Mouse (Mus musculus): Measurements from ENCODE around the gene Brinp3. TPM values are rescaled to one million over a fixed set of nuclear protein-coding genes. Genes with fewer than 3 reads are reported as not detected.

Brinp3 gene
- 0.11 TPM in 1 of 2 replicates, not detected in the other for polyA plus RNA-seq (2014; fragmentation: Nextera tagmentation; extraction: Ambion mirVana)

DNA sequence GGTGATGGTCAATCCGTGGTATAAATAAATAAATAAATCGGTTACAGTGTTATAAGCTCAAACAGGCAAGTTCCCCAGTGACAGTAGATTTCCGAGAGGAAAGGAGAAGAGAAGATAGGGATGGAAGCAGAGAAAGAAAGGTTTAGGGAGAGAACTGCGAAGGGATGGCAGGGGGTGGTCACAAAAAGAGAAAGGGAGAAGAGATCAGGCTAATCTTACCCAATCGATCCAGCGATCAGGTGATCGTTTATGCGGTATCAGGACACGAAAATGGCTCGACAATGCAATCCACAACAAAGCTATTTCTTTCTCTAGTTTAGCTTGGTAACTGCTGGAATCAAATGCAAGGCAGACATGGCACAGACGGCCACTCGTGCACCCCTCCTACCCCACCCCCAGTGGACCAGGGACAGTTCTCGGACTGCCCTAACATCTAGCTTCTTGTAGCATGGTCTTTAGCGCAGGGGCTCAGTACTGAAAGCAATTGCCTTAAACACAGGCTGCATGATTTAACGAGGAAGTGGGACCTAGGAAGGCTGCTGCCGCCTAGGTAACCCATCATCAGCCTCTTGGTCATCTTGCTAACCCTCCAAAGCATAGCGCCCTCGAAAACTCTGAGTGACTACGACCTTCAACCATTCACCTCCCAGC, at the start of gene Brinp3:
Gene Brinp3 (plus strand): TSS at position 80 of the 651 bp plus-strand sequence.
- Histone ChIP-seq H3K4me3 (ENCODE audit: control insufficient read depth in 1 of 2, insufficient read depth in 1 of 2, low read depth in 1 of 2, low read length in 2 of 2) (peak within 1 kb of the TSS; percentile 28 to 33), H3K9me3 (ENCODE audit: control insufficient read depth, low read length) (no peaks in the 10 kb centered on the region), H3K4me2 (ENCODE audit: low read length) (peak within 1 kb of the TSS; percentile 73), H3K4me1 (ENCODE audit: control insufficient read depth in 2 of 2, insufficient read depth in 2 of 2, low read length in 2 of 2) (peaks cover 0 to 5% of the 10 kb centered on the region in 2 experiments; a peak in 1 of 4 replicates), H3K27ac (replicated peaks in 1 of 2; ENCODE audit: control insufficient read depth in 1 of 2, insufficient read depth in 1 of 2, low read depth in 2 of 2, low read length in 2 of 2) (no peak within 1 kb of the TSS), H3K36me3 (ENCODE audit: control insufficient read depth, insufficient read depth, low read length) (no peaks in the 10 kb centered on the region), H3K9ac (ENCODE audit: low read length) (peak within 1 kb of the TSS; percentile 34), H3K27me3 (ENCODE audit: control insufficient read depth, insufficient read depth, low read length) (peaks cover 31% of the 10 kb centered on the region)
- 2% methylated on average over 19 of the region's 19 CpGs for WGBS
- no peak for ATAC-seq (ENCODE audit: insufficient number of reproducible peaks, insufficient read depth, low FRiP score, low read depth)

DNA sequence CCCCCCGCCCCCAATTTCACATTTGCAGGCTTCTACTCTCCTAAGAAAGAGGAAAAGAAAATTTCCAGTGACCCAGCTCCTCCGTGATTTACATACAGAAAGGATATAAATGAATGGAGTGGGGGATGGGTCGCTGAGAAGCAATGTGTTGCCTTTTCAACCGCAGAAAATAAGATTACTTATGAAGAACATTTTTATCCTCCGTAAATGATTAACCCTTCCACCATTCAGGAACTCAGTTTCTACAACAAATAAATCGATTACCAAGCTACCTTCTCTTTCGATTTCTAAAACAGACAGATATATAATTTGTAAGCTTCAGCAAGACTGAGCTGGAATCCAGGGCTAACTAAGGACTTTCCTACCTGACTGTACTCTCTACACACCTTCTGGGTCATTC, 339 bp upstream of the Brinp3 start:
- Histone ChIP-seq H3K9ac (ENCODE audit: low read length) (peak overlapping the region; percentile 34; the same call in 1 of the 2 replicates), H3K4me2 (ENCODE audit: low read length) (peak overlapping the region; percentile 73), H3K27me3 (ENCODE audit: control insufficient read depth, insufficient read depth, low read length) (peaks cover 31% of the 10 kb centered on the region), H3K4me3 (ENCODE audit: control insufficient read depth in 1 of 2, insufficient read depth in 1 of 2, low read depth in 1 of 2, low read length in 2 of 2) (peak overlapping the region in 1 of 2 experiments; percentile 33; a peak in 2 of 4 replicates), H3K9me3 (ENCODE audit: control insufficient read depth, low read length) (no peaks in the 10 kb centered on the region), H3K4me1 (ENCODE audit: control insufficient read depth in 2 of 2, insufficient read depth in 2 of 2, low read length in 2 of 2) (peaks cover 0 to 5% of the 10 kb centered on the region in 2 experiments; a peak in 1 of 4 replicates), H3K36me3 (ENCODE audit: control insufficient read depth, insufficient read depth, low read length) (no peaks in the 10 kb centered on the region), H3K27ac (replicated peaks in 1 of 2; ENCODE audit: control insufficient read depth in 1 of 2, insufficient read depth in 1 of 2, low read depth in 2 of 2, low read length in 2 of 2) (no peak overlapping the region)
- 20% methylated on average over 7 of the region's 7 CpGs for WGBS
- no peak for ATAC-seq (ENCODE audit: insufficient number of reproducible peaks, insufficient read depth, low FRiP score, low read depth)

GRCm38 (mm10) chr1:146495386-146495785, 826 bp downstream of the Brinp3 start:
- H3K27ac ChIP-seq (replicated peaks in 1 of 2; ENCODE audit: control insufficient read depth in 1 of 2, insufficient read depth in 1 of 2, low read depth in 2 of 2, low read length in 2 of 2): no peak overlapping the region
- H3K4me1 ChIP-seq (ENCODE audit: control insufficient read depth in 2 of 2, insufficient read depth in 2 of 2, low read length in 2 of 2): peaks cover 0 to 5% of the 10 kb centered on the region in 2 experiments; a peak in 1 of 4 replicates
- no peaks in the 10 kb centered on the region for H3K36me3 ChIP-seq (ENCODE audit: control insufficient read depth, insufficient read depth, low read length)
- H3K4me3 ChIP-seq (ENCODE audit: control insufficient read depth in 1 of 2, insufficient read depth in 1 of 2, low read depth in 1 of 2, low read length in 2 of 2): peak overlapping the region in 1 of 2 experiments; percentile 33; a peak in 1 of 4 replicates
- no peaks in the 10 kb centered on the region for H3K9me3 ChIP-seq (ENCODE audit: control insufficient read depth, low read length)
- no peak for ATAC-seq (ENCODE audit: insufficient number of reproducible peaks, insufficient read depth, low FRiP score, low read depth)
- peaks cover 31% of the 10 kb centered on the region for H3K27me3 ChIP-seq (ENCODE audit: control insufficient read depth, insufficient read depth, low read length)
- peak overlapping the region; percentile 73 for H3K4me2 ChIP-seq (ENCODE audit: low read length)
- WGBS: 5% methylated on average over 3 of the region's 3 CpGs
- no peak overlapping the region for H3K9ac ChIP-seq (ENCODE audit: low read length)

GRCm38 (mm10) chr1:146497381-146498081, 3.0 kb downstream of the Brinp3 start:
- Histone ChIP-seq H3K27ac (replicated peaks in 1 of 2; ENCODE audit: control insufficient read depth in 1 of 2, insufficient read depth in 1 of 2, low read depth in 2 of 2, low read length in 2 of 2) (no peak overlapping the region), H3K27me3 (ENCODE audit: control insufficient read depth, insufficient read depth, low read length) (peaks cover 31% of the 10 kb centered on the region), H3K4me2 (ENCODE audit: low read length) (peak overlapping the region; percentile 93), H3K4me1 (ENCODE audit: control insufficient read depth in 2 of 2, insufficient read depth in 2 of 2, low read length in 2 of 2) (peaks cover 0 to 5% of the 10 kb centered on the region in 2 experiments; a peak in 1 of 4 replicates), H3K9ac (ENCODE audit: low read length) (peak overlapping the region; percentile 48), H3K4me3 (ENCODE audit: control insufficient read depth in 1 of 2, insufficient read depth in 1 of 2, low read depth in 1 of 2, low read length in 2 of 2) (peak overlapping the region; percentile 47 to 51), H3K36me3 (ENCODE audit: control insufficient read depth, insufficient read depth, low read length) (no peaks in the 10 kb centered on the region), H3K9me3 (ENCODE audit: control insufficient read depth, low read length) (no peaks in the 10 kb centered on the region)
- no peak for ATAC-seq (ENCODE audit: insufficient number of reproducible peaks, insufficient read depth, low FRiP score, low read depth)
- under 1% methylated on average over 28 of the region's 28 CpGs for WGBS

- no peak overlapping the region for H3K27ac ChIP-seq (replicated peaks in 1 of 2; ENCODE audit: control insufficient read depth in 1 of 2, insufficient read depth in 1 of 2, low read depth in 2 of 2, low read length in 2 of 2)
- under 1% methylated on average over 16 of the region's 16 CpGs for WGBS
- H3K27me3 ChIP-seq (ENCODE audit: control insufficient read depth, insufficient read depth, low read length): peaks cover 31% of the 10 kb centered on the region
- peaks cover 0 to 5% of the 10 kb centered on the region in 2 experiments; a peak in 1 of 4 replicates for H3K4me1 ChIP-seq (ENCODE audit: control insufficient read depth in 2 of 2, insufficient read depth in 2 of 2, low read length in 2 of 2)
- H3K4me3 ChIP-seq (ENCODE audit: control insufficient read depth in 1 of 2, insufficient read depth in 1 of 2, low read depth in 1 of 2, low read length in 2 of 2): peak overlapping the region; percentile 47 to 51
- H3K9me3 ChIP-seq (ENCODE audit: control insufficient read depth, low read length): no peaks in the 10 kb centered on the region
- H3K4me2 ChIP-seq (ENCODE audit: low read length): peak overlapping the region; percentile 93
- ATAC-seq (ENCODE audit: insufficient number of reproducible peaks, insufficient read depth, low FRiP score, low read depth): no peak
- H3K9ac ChIP-seq (ENCODE audit: low read length): 0 out of 2 replicates have a peak overlapping the region, but pooled peaks have one; percentile 48
- H3K36me3 ChIP-seq (ENCODE audit: control insufficient read depth, insufficient read depth, low read length): no peaks in the 10 kb centered on the region
Measured at GRCm38 (mm10) chr1:146498085-146498779, 3.7 kb downstream of the Brinp3 start.

DNA sequence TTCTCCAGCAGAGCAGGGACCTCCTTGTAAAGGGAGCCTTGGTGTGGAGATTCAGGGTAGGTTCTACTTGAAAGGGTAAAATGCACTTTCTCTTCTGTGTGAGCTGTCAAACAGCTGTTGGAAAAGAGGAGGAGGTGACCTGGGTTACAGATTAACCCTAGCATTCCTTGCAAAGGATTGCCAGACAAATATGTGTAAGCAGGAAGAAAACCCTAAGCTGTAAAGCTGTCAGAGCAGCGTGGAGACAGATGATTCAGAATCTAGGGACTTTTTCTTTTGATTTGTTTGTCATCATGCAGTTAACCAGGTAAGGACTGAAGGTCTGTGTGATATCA, 4.2 kb downstream of the Brinp3 start:
- no peaks in the 10 kb centered on the region for H3K36me3 ChIP-seq (ENCODE audit: control insufficient read depth, insufficient read depth, low read length)
- 6% methylated on average over 1 of the region's 1 CpGs for WGBS
- no peak for ATAC-seq (ENCODE audit: insufficient number of reproducible peaks, insufficient read depth, low FRiP score, low read depth)

DNA sequence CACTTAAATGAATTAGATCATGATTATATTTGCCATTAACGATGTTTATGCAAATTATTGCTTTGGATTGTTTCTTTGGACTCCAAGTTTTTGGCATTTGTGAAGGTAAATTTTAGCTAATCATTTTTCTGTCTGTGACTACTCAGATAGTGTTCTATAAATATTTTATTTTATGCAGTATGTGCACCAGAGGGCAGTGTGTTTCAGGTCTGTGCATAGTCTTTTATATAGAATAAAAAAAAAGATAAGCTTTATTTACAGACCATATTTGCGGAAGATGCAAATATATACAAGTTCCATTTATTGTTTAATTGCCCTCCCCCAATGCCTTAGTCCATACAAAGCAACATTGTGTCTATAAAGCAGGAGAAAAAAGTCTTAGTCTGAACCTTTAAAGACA, 20.8 kb downstream of the Brinp3 start:
- H3K9me3 ChIP-seq (ENCODE audit: control insufficient read depth, low read length): no peaks in the 10 kb centered on the region
- no peaks in the 10 kb centered on the region for H3K36me3 ChIP-seq (ENCODE audit: control insufficient read depth, insufficient read depth, low read length)
- H3K4me2 ChIP-seq (ENCODE audit: low read length): no peak overlapping the region
- no peak overlapping the region for H3K27ac ChIP-seq (replicated peaks in 1 of 2; ENCODE audit: control insufficient read depth in 1 of 2, insufficient read depth in 1 of 2, low read depth in 2 of 2, low read length in 2 of 2)
- ATAC-seq (ENCODE audit: insufficient number of reproducible peaks, insufficient read depth, low FRiP score, low read depth): no peak
- H3K27me3 ChIP-seq (ENCODE audit: control insufficient read depth, insufficient read depth, low read length): no peaks in the 10 kb centered on the region
- no peak overlapping the region for H3K9ac ChIP-seq (ENCODE audit: low read length)
- no peak overlapping the region for H3K4me3 ChIP-seq (ENCODE audit: control insufficient read depth in 1 of 2, insufficient read depth in 1 of 2, low read depth in 1 of 2, low read length in 2 of 2)
- H3K4me1 ChIP-seq (ENCODE audit: control insufficient read depth in 2 of 2, insufficient read depth in 2 of 2, low read length in 2 of 2): no peaks in the 10 kb centered on the region
- WGBS: 73% methylated on average over 2 of the region's 2 CpGs

More for the DNA sequence above, 4.2 kb downstream of the Brinp3 start:
- peaks cover 31% of the 10 kb centered on the region for H3K27me3 ChIP-seq (ENCODE audit: control insufficient read depth, insufficient read depth, low read length)
- peaks cover 0 to 5% of the 10 kb centered on the region in 2 experiments; a peak in 1 of 4 replicates for H3K4me1 ChIP-seq (ENCODE audit: control insufficient read depth in 2 of 2, insufficient read depth in 2 of 2, low read length in 2 of 2)
- H3K9ac ChIP-seq (ENCODE audit: low read length): no peak overlapping the region
- H3K4me3 ChIP-seq (ENCODE audit: control insufficient read depth in 1 of 2, insufficient read depth in 1 of 2, low read depth in 1 of 2, low read length in 2 of 2): peak overlapping the region; percentile 47 to 51
- H3K27ac ChIP-seq (replicated peaks in 1 of 2; ENCODE audit: control insufficient read depth in 1 of 2, insufficient read depth in 1 of 2, low read depth in 2 of 2, low read length in 2 of 2): no peak overlapping the region
- H3K4me2 ChIP-seq (ENCODE audit: low read length): peak overlapping the region; percentile 93
- no peaks in the 10 kb centered on the region for H3K9me3 ChIP-seq (ENCODE audit: control insufficient read depth, low read length)

Data from heart, embryonic 14.5 days (tissue).